Mouse (Mus musculus): ENCODE data around the gene Alkbh4.
A peak's percentile ranks its signal among the peaks of the same experiment; 100 is the strongest.
"Not testable (repeated sequence)": the region's sequence is repeated elsewhere in the genome, so short reads cannot be mapped to it uniquely, and the experiment has no call there.

Gene Alkbh4

GRCm38 (mm10) chr5:136135571-136136291, at the start of gene Alkbh4, which contains the start of gene Lrwd1:
Gene Alkbh4 (plus strand): TSS chr5:136136146.
Gene Lrwd1 (minus strand): TSS chr5:136136074.
- peak; percentile 97 for DNase-seq

DNA sequence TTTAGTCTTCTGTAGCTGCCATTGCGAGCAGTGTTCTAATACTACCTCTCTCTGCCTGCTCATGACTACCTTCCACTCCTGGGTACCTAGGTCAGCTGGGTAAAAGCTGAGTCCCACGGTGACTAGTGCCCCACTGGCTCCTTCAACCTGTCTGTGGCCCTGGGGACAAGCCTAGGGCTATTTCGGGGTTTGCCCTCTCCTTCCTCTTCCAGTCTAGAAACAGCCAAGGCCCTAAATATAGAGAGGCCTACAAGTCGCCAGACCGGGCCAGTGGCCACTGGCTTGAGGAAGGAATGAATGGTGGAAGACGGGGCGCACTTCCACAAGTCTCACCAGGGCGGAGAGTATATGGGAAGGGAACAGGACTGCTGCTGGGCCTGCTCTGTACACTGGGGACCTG, 49.7 kb upstream of the Alkbh4 start:
- DNase-seq, result no peak

- no peak for DNase-seq
These were observed 46.9 kb upstream of the Alkbh4 start for GRCm38 (mm10) chr5:136088821-136089575.

- DNase-seq, result no peak
These were observed 44.0 kb upstream of the Alkbh4 start for GRCm38 (mm10) chr5:136091927-136092326.

- peak; percentile 44 for DNase-seq
These were observed 41.5 kb upstream of the Alkbh4 start for GRCm38 (mm10) chr5:136094249-136095010.

- no peak for DNase-seq
These were observed 40.9 kb upstream of the Alkbh4 start for GRCm38 (mm10) chr5:136095089-136095488.

GRCm38 (mm10) chr5:136098536-136098935, 37.4 kb upstream of the Alkbh4 start:
- DNase-seq, result no peak

DNA sequence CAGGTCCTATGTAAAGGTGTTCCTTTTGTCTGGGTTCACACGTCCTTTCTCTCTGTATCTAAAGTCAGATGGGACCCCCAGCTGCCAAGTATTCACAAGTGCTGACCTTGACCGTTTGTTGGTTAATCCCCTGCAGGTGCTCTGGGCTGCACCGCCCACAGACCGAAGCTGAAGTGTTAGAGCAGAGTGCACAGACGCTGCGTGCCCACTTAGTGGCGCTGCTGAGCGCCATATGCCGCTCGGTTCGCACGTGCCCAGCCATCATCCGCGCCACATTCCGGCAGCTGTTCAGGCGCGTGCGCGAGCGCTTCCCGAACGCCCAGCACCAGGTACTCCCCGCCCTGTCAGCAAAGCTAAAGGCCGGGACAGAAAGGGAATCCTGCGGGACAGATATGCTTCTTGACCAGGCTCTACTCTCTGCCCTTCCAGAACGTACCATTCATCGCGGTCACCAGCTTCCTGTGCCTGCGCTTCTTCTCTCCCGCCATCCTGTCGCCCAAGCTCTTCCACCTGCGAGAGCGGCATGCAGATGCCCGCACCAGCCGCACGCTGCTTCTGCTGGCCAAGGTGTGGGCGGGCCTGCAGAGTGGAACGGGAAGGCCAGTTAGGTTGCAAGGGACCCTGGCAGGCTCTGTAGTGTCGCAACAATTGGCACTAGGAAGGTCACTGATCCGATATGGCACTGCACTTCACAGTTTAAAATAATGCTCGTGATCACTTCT, 33.7 kb upstream of the Alkbh4 start:
- peak; percentile 76 for DNase-seq

DNA sequence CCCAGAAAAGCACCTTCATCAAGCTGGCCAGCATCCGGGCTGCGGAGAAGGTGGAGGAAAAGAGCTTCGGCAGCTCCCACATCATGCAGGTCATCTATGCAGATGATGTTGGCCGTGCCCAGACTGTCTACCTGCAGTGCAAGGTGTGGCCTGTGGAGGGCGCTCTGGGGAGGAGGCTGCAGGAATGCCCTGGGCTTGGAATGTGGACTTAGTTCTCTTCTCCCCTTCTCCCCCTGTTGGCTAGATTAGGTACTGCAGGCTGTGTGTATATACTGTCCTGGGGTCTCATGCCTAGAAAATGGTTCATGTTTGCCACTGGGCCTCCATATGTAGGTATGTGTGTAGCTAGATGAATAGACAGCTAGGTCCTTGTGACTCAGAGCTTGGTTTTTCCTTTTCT, 31.4 kb upstream of the Alkbh4 start:
- DNase-seq, result no peak

DNA sequence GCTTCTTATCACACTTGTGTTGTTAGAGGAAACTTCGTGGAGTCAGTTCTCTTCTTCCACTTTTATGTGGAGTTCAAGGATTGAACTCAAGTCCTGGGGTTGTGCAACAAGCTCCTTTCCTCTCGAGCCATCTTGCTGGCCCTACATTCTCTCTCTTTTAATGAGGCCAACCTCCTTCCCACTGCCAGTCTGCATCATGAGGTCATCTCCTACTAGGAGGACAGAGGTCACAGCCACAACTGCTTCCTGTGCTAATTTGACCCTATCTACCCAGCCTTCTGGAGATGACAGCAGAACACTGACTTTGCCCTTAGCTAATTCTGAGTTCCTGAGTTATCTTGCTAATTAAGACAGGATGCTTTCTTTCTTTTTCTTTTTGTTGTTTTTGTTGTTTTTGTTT, 27.5 kb upstream of the Alkbh4 start:
- DNase-seq, result no peak

DNA sequence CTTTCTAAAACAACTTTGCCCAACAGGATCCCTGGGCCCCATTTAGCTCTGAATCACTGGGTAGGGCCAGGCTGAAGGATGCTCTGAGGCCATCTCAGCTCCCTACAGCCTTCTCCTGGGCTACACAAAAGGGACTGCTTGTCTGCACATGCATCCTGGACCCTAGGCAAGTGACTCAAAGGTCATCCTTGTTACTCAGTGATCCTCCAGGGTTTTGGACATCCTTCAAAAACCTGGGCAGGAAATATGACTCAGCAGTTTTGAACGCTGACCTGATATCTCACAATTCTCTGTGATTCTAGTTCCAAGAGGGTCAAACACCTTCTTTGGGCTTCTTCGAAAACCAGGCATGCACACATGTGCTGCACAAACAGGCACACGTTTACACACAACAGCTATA, 26.9 kb upstream of the Alkbh4 start:
- DNase-seq, result no peak

DNA sequence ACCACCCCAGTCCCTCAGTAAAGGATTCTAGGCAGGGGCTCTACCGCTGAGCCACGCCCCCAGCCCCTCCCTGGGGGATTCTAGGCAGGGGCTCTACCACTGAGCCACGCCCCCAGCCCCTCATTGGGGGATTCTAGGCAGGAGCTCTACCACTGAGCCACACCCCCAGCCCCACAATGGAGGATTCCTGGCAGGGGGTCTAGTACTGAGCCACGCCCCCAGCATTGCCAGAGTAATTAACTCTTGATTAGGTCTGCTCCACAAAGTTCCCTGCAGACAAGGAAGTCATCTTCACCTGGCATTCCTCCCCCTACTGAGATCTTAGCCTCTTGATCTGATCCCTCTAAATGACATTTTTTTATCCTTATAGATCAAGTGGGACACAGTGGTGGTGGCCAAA, 22.4 kb upstream of the Alkbh4 start:
- DNase-seq, result not testable (repeated sequence)

GRCm38 (mm10) chr5:136115891-136116783, 19.8 kb upstream of the Alkbh4 start, which contains the start of gene Polr2j:
Gene Polr2j (plus strand): TSS chr5:136116631.
- DNase-seq, result peak; percentile 96

DNA sequence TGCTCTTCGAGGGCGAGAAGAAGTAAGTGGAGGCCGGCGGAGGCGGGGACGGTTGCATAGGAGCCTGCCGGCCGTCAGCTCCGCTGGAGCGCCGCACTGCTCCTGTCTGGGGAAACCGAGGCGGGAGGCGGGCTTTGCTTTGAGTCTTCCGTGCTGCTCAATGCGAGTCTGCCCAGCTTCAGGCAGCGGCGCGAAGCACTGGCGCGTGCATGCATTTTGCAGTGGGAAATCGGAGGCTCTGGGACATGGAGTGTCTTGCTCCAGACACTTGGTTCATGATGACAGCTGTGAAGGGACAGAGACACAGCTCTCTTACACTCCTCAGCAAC, 19.2 kb upstream of the Alkbh4 start:
- DNase-seq, result no peak

- DNase-seq, result no peak
These were observed 13.8 kb upstream of the Alkbh4 start for GRCm38 (mm10) chr5:136122165-136122564.

- DNase-seq, result no peak
These were observed 495 bp downstream of the Alkbh4 start for GRCm38 (mm10) chr5:136136292-136136990.

GRCm38 (mm10) chr5:136137658-136138274, 1.8 kb downstream of the Alkbh4 start:
- peak; percentile 21 for DNase-seq

DNA sequence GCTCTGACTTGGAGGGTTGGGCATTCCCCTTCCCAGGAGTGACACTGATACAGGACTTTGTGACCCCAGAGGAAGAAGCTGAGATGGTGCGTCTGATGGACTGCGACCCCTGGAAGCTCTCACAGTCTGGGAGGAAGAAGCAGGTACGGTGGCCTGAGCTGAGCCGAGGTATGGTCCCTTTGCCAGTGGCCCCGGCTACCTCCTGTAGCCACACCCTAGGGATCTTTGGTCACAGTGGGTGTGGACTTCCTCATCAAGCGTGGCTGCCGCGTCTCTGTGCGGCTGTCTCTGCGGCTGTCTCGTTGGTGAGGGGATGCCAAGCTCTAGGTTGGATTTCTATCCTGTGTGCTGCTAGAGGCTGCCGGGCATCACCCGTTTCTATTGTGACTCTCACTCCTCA, 3.4 kb downstream of the Alkbh4 start:
- no peak for DNase-seq

DNA sequence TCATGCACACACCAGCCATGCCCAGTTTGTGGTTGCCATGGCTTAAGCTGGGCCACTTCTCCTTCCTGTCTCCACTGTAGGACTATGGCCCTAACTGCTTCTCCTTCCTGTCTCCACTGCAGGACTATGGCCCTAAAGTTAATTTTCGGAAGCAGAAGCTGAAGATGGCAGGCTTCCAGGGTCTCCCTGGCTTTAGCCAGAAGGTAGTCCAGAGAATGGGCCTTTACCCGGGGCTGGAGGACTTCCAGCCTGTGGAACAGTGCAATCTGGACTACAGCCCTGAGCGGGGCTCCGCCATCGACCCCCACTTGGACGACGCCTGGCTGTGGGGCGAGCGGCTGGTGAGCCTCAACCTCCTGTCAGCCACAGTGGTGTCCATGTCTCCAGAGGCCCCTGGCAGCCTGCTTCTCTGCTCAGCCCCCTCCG, 4.1 kb downstream of the Alkbh4 start:
- DNase-seq, result no peak

GRCm38 (mm10) chr5:136142746-136143145, 6.8 kb downstream of the Alkbh4 start:
- no peak for DNase-seq
